Mouse (Mus musculus) CD4-positive, CD25-positive, alpha-beta regulatory T cell, adult 2 months (primary cell): ENCODE data around the gene Dcaf7.

ENCODE experiments used
- DNase-seq: peaks from one replicate; pipeline ENCODE4 v3.0.0-alpha.2; 2012; ENCODE audit warnings: low read depth, low spot score

Dcaf7 gene

DNA sequence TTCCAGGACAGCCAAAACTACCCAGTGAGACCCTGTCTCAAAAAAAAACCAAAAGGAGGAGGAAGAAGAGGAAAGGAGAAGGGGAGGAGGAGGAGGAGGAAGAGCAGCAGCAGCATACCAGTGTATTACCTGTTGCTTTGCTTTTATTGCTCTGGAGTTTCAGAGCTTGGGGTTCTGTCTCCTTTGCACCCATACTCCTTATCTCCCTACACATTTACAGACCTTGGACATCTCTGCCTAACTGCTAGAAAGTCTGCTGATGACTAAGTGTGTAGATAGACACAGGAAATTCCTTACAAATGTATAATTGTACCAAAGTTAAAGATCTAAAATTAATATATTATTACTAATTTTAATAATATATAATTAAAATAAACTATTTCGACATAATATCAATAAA is 8.6 kb downstream of the Dcaf7 start:
- no peak for DNase-seq

DNA sequence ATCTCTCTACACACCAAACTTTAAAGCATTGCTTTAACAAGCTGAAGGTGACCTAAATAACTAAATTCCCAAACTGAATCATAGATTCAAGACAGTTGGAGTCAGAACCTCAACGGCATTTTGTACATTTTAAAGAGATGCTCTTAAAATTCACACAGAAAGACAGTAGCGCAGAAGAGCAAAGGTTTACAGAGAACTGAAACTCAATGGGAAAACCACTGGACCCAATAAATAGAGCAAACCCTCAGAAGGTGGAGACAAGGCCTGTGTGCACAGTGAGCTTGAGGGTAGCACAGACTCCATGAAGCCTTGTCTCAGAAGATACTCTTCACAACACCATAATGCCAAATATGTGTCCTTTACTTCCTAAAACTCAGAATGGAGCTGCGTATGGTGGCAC is 9.1 kb downstream of the Dcaf7 start:
- no peak for DNase-seq

DNA sequence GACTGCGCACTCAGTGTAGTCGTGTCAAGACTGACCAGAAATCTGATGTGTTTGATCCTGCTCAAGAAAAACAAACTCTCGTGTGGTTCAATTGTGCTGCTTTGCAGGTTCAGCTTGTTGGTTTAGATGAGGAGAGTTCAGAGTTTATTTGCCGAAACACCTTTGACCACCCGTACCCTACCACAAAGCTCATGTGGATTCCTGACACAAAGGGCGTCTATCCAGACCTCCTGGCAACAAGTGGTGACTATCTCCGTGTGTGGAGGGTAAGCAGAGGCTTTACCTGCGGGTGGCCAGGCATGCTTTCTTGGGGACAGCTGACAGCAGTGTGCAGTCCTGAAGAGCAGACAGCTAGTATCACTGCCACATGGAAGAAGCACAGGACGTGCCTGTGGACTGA is 9.9 kb downstream of the Dcaf7 start:
- no peak for DNase-seq

DNA sequence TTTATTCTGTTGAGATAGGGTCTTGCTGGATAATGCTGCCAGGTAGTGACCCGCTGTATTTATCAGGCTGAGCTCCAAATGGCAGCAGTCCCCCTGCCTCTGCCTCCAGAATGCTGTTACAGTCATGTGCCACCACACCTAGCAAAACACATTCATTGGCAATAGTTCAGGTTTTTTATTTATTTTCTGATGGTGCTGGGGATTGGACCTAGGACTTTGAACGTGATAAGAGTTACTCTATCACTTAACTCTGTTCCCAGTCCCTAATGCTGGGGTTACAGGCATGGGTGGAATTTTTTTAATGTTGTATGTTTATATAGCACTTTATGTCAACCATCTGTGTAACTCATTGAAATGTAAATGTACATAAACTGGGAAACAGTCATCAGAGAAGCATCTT is 17.2 kb downstream of the Dcaf7 start:
- no peak for DNase-seq

DNA sequence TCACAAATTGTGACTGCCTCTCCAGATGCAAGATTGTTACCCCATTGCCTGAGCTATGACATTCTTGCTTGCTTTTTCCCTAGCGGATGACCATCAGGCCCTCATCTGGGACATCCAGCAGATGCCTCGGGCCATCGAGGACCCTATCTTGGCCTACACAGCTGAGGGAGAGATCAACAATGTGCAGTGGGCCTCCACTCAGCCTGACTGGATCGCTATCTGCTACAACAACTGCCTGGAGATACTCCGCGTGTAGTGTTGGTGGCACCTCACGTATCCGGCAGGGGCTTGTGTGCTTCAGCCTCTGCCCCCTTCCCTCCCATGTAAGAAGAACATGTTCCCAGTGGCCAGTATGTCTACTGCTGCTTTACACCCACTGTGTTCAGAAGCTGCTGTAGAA is 17.9 kb downstream of the Dcaf7 start:
- DNase-seq = no peak

DNA sequence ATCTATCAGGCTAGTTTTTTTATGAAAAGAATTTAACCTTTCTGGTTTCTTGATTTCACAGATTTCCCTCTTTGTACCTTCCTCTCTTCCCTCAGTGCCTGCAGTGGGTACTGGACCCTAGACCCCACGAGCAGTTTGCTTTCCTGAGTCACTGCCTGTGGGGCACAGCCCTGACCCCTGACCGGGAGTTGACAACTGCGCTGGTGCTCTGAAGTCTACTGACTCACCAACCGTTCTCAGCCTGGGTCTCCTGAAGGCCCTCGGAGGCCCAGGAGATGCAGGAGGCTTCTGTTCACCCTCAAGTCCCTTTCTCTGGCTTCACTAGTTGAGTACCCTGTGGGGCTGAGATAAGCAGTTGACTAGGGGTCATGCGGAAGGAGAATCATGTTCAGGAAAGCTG is 18.7 kb downstream of the Dcaf7 start:
- no peak for DNase-seq

DNA sequence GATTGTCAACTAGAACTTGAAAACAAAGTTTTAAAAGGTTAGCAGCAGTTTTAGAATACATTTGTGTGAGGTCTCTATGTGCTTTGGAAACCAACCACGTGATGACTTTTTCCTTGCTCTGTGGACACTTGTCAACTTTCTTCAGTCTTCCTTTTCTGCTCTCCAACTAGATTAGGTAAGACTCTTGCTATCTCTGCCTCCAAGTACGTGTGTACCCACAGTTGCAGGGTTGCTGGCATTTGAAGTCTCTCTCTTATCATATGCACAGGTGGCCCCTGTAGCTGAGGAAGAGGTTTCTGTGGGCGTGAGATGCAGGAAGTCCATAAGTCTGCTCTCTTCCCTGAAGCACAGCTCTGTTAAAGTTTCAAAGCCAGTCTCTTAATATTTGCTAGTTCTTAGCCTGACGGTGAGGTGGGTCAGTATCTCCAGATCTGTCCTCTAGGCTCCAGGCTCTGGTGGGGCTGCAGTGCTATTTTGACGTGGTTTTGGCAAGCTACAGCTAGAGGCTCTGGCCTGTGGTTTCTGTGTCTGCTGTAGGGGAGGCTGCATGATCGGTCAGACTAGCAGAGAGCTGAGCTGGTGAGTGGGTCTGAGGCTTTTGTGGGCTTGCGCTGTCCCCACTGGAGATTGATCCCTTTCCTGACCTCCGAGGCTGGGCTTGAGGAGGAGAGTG is 20.3 kb downstream of the Dcaf7 start:
- peak; percentile 72 for DNase-seq

DNA sequence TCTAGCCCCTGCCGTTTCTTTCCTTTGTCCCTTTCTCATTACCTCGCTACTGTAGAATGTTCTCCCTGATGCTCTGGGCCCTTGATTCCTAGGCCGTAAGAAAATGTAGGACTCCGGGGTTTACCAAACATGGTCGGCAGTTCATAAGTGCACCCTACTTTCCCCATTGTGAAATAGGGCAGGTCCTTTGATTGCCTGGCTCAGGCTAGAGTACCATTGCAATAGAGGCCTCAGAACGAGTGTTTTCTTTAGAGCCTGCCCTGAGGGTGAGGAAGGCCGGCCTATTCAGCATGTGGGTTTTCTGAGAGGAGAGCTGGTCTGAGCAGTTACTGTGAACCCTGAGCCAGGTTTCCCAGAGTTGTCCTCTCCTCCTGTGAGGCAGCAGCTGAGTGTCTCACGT is 21.3 kb downstream of the Dcaf7 start:
- DNase-seq = no peak

DNA sequence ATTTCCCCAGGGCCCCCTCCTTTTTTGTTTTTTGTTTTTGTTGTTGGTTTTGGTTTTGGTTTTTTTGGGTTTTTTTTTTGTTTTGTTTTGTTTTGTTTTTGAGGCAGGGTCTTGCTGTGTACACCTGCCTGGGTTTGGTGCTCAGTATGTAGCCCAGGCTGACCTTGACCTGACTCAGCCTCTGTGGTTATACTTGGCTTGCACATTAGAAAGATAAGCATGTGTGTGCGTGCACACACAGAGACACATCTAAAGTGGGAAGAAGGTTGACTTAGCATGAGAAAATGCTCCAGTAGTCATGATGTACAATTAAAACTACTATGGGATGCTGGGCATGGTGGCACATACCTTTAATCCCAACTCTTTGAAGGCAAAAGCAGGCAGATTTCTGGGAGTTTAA is 23.9 kb downstream of the Dcaf7 start:
- DNase-seq = no peak

DNA sequence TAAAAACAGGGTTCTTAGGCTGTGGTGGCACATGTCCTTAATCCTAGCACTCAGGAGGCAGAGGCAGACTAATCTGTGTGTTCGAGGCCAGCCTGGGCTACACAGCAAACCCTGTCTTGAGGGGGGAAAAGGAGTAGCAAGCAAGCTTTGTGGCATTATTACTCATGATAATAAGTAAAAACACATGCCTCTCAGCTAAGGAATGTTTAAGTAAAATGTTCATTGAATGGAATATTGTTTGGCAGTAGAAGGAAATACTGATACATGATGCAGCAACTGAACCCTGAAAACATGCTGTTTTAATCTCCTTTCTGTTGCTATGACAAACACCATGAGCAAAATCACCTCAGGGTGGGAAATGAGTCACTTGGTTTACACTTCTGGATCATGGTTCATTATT is 24.6 kb downstream of the Dcaf7 start:
- DNase-seq = no peak

DNA sequence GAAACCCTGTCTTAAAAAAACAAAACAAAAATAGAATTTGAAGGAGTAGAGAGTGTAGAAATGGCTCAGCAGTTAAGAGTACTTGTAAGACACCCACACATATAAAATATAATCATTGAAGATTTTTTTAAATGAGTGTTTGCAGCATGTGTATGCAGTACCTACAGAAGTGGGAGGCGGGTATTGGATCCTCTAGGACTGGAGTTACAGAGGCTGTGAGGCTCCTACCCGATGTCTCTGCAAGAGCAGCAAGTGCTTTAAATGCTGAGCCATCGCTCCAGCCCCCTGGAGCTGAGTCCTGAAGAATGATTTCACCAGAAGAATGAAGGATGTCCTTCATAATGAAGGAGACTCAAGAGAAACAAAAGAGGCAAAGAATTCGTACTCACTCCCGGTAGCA is 27.1 kb downstream of the Dcaf7 start:
- no peak for DNase-seq

DNA sequence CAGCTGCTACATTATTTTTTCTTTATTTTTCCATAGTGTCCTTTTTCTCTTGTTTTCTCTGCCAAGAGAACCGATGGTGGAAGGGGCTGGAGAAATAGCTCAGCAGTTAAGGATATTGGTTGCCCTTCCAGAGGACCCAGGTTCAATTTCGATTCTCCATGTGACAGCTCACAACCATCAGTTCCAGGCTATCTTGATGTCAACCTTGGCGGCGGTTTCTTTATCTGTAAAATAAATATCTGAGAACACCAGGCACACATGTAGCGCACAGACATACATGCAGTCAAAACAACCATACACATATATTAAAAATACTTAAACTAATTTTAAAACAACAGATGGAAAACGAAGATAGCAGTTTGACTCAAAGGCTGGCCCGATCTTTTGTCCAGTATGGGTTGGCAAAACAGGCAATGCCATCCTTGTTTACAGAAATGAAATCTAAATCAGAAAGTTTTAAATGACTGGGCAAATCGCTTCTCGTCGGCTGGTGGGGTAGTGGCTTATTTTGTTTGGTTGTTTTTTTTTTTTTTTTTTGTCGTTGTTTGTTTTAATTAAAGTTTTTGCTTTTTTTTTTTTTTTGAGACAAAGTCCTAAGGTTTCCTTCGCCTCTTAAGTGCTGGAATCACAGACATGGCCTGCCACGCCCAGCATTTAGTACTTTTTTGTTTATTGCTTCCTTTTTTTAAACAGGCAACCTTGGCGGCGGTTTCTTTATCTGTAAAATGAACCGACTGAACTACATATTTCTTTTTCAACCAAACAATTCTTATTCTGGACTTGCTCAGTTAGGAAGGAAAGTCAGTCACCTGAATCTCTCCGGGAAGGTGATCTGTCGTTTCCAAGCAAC is 28.6 kb downstream of the Dcaf7 start:
- DNase-seq = peak; percentile 14

DNA sequence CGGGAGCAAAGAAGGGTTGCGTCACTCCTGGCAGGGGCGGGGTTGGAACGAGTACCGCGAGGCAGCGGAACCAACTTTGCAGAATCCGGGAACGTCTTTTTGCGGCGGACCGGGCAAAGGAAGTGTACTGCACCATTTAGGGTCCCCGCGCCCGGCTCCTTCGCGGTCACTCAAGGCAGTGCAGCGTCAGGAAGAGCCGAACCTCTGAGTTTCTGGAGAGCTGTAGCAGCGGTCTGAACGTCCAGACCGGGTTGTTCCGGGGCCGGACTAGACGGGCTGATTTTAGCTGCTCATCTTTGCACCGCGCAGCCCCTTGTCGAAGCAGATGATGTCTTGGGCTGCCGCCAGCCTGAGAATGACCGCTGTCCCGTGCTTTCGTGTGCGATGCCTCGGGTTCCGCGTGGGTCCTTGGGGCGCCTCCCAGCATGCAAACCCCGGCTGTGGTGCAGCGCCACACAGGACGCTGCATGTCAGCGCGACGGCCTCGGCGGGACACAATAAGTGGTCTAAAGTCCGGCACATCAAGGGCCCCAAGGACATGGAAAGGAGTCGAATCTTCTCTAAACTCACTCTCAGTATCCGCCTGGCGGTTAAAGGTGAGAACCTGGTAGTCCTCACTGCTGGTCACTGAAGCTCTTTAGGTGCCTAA is 29.4 kb downstream of the Dcaf7 start, which contains the start of gene Taco1:
TSS of gene Taco1 (plus strand) at position 139 of the 649 bp plus-strand sequence.
- DNase-seq = peak; percentile 96

DNA sequence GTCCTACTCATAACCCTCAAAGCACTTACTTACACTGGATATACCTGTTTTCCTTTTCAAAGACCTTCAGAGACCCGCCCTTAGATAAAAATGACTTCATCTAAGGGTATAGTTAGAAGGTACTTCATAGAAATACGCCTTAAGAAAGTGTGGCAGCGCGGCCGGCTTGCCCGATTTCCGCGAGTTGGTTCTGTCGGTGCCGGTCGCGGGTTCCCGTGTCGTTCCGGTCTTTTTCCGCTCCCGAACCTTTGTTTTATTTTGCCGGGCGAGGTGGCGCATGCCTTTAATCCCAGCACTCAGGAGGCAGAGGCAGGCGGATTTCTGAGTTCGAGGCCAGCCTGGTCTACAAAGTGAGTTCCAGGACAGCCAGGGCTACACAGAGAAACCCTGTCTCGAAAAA is 29.9 kb downstream of the Dcaf7 start:
- DNase-seq = peak; percentile 92

DNA sequence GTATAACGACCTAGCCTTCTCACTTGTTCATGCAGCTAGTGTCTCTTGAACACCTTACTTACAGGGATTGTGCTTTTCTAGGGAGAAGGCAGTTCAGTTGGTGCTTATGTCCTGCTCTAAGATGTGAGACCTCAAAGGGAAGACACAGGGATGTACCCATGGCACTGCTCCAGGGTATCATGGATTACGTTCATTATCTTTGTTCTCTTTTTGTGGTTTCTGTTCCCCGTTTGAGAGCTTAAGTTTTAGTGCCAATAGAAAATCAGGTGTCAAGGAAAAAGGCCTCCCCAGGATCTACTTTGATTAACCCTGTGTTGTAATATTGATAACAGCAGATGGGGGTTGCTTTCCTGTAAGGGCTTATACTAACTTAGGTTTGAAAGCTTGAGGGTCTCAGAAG is 37.1 kb downstream of the Dcaf7 start:
- no peak for DNase-seq

DNA sequence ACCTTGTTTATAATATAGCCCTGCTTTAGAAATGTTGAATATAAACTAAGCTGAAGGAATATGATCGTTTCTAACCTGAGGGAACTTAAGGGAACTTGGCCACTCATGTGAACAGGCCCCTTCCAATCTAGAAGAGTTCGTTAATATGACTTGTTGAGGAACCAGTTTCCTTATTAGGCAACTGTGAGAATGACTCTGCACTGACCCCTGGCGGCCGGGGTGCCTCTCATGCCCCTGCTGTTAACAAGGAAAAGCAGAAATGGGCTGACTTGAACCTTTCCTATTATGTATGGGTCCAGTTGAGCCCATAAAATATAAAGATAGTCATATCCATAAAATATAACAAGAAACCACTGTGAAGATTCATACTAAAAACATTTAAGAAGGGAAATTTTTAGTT is 39.6 kb downstream of the Dcaf7 start:
- peak; percentile 92 for DNase-seq

DNA sequence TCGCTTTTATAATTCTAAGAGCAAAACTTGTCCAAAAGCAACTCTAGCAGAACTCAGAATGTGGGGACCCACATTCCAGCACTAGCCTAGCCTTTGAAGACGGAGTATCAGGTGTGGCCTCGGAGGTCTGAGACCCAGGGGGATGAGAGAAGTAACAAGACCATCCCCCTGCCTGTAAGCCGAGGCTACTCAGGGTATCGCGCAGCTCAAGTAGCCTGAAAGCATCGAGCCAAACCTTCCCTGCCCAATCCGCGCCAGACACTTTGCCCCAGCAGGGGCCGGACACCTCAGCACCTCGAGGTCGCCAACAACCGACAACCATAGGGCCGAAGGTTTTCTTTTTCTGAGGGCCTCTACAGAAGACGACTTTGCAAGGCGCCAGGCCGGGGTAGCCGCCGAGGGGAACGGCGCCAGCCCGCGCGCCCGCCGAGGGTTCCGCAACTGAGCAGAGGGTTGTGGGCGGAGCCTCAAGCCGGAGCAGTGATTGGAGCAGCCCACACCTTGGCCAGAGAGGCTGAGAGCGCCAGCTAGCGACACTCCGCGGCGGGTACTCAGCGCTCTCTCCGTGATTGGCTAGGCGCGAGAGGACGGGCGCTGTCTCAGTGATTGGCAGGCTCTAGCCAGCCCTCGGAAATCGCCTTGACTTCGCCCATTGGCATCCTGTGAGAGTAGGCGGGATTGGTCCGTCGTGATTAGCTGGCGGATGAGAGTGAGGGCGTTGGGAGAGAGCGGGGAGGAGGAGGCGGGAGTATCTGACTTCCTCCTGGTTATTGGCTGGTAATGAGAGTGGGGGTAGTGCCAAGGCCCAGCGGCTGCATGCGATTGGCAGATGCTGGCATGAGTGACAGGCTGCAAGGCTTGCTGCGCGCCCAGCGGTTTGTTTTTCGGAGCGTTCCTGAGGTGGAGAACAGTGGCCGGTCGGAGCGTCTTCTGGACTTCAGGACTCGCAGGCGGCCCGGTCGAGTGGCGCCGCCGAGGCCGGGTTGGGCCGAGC is 47.3 kb downstream of the Dcaf7 start, which contains the start of gene Map3k3:
TSS of gene Map3k3 (plus strand) at position 906 of the 994 bp plus-strand sequence.
- DNase-seq = peak; percentile 99

DNA sequence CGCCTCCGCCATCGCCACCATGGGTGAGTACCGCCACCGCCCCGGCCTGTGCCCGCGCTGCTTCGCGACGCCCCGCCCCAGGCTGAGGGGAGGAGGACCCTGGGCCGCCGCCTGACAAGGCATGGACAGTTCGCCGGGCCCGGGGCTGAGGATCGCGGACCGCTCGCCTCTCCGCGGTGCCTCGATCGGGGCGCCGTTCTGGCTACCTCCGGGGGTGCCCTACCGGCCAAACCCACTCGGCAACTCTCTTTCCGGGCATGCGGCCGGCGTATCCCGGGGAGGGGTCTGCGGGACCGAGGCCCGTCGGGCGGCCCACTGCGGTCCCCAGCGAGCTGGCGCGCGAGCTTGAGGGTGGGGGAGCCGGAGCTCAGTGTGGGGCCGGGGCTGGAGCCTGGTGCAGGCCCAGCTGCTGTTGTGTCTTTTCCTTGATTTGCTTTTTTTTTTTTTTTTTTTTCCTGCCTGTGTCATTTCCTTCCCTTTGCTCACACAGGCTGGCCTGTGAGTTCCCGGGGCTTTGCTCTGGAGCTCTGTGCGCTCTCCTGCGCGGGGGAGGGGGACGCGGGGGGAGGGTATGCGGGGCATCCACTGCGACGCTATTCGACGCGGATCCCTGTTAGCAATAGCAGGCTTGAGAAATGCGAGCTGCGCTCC is 48.4 kb downstream of the Dcaf7 start:
- DNase-seq = peak; percentile 82

DNA sequence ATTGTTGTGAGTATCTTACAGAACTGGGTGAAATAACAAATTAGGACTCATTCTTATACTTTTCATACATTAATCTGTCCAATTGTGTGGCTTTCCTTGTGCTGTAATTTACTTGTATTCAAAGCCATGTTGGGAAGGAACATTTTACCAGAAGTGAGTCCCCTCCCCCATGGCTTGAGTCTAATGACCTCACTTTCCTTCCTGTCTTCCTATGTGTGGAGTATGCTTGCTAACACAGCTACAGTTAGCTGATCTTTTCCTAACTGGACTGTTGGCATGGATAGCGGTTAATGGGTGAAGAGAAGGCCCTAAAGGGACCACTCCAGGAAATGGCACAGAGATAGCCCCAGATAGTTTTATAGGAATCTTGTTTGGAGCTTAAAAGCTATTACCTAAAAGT is 61.6 kb downstream of the Dcaf7 start:
- peak; percentile 35 for DNase-seq

DNA sequence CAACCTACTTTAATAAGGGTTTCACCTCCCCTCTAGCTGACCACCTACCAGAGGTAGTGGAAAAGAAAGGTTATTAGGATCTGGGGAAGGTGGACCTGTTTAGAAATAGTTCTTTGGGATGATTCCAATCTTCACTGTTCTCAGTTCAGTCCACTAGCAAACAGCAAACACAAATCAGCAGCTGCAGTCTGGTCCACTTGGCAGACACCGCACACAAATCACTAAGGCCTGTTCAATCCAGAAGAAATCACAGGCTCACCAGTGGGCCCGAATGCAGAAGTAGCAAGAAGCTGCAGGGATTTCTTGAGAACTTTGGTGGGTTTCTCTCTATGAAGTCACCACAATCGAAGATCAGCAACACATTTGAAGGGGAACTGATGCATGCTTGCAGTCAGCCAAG is 66.2 kb downstream of the Dcaf7 start:
- DNase-seq = no peak

DNA sequence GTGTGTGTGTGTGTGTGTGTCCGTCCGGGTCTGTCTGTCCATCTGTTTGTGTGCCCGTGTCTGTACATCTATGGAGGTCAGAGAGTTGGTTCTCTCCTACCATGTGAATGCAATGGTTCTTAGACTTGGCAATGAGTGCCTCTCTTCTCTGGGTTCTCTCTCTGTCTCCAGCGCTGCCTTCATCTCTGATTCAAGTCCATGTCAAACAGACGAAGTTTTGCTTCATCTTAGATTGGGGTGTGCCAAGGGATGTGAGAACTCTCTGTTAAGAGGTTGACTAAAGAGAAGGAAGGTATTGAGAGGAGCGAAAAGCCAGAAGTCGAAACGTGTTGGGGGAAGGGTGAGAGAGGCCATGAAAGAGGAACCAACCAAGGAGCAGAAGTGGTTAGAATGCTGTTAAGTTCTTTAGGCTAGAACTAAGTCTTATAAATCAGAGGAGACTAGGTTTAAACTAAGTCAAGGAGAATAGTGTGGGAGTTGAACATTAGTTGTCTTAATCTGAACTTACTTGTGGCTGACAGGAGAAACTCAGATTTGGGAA is 69.4 kb downstream of the Dcaf7 start:
- DNase-seq = no peak
